Mouse (Mus musculus) cerebellum, postnatal 25 days (tissue): ENCODE measurements around the gene Sept9.

Source experiments
- DNase-seq, 2 experiments: peaks; one replicate each; pipeline ENCODE4 v3.0.0; 2021; ENCODE audit warnings: mixed read lengths in 2 of 2

Gene Sept9

GRCm38 (mm10) chr11:117390774-117391534, 191.5 kb downstream of the Sept9 start:
- DNase-seq = no peak

GRCm38 (mm10) chr11:117392251-117392650, 192.8 kb downstream of the Sept9 start:
- peak in 1 of 2 experiments; percentile 43 for DNase-seq

DNA sequence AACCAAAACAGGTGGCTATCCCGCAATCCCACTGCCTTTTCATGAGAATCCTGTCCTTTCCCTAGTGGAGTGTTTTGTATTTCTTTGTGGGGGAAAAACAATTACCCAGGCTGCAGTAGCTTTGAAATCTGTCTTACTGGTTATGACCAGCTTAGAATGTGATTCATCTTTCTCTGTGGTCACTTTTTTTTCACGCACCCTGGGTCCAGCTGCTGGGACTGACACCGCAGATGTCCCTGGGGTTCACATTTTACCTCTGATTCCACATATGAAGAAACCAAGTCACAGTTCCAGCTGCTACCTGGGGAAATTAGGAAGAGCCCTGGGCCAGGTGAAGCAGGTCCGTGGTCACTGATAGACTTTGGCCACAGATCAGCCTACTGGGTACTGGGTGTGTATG, 194.3 kb downstream of the Sept9 start:
- DNase-seq = no peak

GRCm38 (mm10) chr11:117394230-117395137, 195.0 kb downstream of the Sept9 start:
- DNase-seq = peak; percentile 47 to 70

- DNase-seq = no peak
These were observed 195.8 kb downstream of the Sept9 start for GRCm38 (mm10) chr11:117395228-117395627.

DNA sequence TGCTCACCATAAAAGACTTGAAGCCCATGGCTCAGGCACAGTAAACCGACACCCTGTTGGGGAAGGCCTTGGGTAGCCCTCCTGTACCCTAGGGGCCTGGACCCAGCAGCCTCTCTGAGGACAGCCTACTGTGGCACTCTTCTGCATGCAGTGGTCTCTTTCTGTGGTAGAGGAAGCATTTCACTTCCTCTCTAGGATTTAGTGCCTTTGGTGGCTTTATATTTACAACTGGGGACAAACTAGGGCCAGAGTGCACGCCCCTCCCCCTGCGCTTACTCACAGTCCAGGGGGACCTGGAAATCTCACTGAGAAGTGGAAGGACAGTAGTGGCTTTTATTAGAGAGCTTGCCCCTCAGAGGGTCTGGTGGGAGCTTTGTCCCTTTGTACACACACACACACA, 197.5 kb downstream of the Sept9 start:
- DNase-seq = no peak

DNA sequence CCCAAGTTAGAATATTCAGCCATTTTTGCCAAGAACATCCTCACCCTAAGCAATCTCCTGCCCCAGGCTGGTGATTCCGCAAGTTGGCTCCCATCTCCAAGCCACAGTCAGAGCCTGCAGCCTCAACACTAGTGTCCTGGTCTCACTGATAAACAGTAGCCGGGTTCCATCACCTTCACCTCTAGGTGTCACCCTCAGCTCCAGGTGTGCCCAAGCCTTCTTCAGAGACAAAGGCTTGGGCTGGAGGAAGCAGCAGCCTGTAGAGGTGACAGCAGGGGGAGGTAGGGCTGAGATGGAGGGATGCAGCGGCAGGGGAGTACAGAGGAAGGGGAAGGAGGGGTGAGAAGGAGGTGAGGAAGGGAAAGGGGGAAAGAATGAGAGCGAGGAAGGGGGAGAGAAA, 198.3 kb downstream of the Sept9 start:
- DNase-seq = peak; percentile 52 to 72

GRCm38 (mm10) chr11:117398191-117398590, 198.7 kb downstream of the Sept9 start:
- DNase-seq = no peak

DNA sequence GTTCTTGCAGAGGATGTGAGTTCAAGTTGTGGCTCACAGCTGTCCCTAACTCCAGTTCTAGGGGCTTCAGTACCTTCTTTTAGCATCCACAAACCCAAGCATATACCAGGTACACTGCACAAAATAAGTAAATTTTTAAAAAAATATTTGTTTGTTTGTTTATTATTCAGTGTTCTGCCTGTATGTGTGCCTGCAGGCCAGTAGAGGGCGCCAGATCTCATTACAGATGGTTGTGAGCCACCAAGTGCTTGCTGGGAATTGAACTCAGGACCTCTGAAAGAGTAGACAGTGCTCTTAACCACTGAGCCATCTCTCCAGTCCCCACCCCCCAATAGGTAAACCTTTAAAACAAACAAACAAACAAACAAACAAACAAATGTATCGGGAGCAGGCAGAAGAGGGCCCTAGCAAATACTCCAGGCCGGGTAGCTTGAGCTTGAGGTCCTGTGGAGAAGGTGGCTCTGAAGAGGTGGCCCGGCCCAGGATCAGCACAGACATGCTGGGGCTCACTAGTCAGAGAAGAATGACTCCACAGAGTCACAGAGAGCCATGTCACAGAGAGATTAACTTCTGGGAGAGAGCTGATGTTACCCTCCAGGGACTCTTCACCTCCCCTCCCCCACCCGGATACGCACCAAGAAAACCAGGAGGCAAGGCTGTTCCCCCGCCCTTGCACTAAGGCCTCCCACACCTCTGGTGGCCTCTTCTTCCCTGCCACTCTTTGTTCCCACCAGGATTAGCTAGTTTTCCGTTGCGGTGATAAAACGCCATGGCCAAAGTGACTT, 202.3 kb downstream of the Sept9 start:
- DNase-seq = no peak

DNA sequence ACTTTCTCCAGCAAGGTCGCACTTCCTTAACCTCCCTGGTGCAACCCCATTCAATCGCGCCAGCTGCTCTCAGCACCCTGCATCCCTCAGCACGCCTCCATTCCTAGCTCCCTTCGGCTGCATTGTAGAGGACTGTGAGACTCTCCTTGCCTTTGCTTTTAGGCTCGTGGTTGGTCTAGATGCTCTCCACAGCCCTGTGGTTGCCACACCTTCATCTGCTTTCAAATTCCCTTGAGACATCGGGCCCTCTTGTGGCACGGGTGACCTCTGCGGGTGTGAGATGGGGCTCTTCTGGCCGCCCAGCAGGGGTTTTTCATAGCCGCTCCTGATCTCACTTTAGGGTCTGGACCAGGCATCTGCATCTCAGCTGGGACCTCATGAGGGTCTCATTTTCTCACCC, 203.1 kb downstream of the Sept9 start:
- no peak for DNase-seq

- DNase-seq = no peak
These were observed 203.6 kb downstream of the Sept9 start for GRCm38 (mm10) chr11:117403073-117403472.

DNA sequence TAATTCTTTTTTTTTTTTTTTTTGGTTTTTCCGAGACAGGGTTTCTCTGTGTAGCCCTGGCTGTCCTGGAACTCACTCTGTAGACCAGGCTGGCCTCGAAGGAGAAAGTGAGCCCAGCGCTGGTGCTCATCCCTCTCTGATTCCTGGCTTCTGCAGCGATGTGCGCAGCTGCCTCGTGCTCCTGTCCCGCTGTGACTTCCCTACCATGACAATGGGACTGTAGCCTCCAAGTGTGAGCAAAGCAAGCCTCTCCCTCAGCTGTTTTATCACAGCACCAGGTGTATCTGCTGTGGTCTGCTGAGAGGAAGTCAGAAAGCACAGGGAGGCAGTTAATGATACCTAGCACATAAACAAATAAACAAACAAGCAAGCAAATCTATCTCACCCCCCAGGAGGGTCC, 204.3 kb downstream of the Sept9 start:
- no peak for DNase-seq

DNA sequence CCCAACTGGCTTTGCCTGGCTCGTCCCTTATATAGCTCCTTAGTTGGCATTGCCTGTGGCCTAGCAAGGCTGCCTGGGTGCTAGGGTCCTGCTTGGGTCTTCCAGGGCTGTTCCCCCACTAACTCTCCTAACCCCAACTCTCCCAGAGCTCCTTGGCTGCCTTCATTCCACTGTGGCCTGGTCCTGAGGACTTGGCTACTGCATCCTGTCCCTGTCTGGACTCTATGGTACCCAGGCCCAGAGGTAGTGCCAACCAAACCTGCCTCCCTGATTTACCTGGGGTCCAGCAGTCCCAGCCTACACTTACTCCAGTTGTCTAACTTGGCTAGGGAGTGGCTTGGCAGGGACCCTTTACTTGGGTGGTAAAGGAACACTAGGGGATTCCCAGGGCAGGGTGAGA, 207.2 kb downstream of the Sept9 start:
- DNase-seq = no peak

GRCm38 (mm10) chr11:117407196-117407595, 207.7 kb downstream of the Sept9 start:
- no peak for DNase-seq

GRCm38 (mm10) chr11:117407651-117408441, 208.4 kb downstream of the Sept9 start:
- DNase-seq = peak; percentile 66 to 81

GRCm38 (mm10) chr11:117408442-117409031, 209.1 kb downstream of the Sept9 start:
- no peak for DNase-seq

DNA sequence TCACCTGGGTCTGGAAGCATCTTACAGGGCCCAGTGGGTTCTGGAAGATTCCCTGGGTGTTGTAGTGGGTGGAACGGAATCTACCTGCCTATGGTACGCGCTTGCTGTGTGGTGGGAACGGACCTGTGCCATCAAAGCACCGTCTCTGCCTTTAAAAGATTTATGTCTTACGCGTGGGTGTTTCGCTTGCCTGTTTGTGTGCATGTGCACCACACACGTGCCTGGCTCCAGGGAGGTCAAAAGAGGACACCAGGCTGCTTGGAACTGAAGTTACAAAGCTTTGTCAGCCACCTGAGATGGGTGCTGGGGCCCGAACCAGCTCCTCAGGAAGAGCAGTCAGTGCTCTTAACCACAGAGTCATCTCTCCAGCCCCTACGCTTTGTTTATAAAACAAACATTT, 209.9 kb downstream of the Sept9 start:
- no peak for DNase-seq

- DNase-seq = peak; percentile 50 to 59
These were observed 210.6 kb downstream of the Sept9 start for GRCm38 (mm10) chr11:117410059-117410458.

DNA sequence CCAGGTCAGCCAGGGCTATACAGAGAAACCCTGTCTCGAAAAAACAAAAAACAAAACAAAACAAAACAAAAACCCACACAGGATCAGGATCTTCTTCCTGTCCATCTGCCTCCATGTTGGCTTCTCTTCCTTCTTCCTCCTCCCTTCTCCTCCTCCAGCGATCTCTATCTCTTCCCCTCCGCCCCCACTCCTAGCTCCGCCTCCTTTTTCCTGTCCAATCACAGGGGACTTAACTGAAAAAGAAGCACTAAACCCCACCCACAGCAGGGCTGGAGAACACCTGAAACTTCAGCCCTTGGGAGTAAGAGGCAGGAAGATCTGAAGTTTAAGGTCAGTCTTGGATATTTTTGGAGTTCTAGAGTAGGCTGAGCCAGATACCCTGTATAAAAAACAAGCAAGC, 212.2 kb downstream of the Sept9 start:
- no peak for DNase-seq
